Mouse (Mus musculus): Measurements from ENCODE around the gene Nhlrc2.

DNA sequence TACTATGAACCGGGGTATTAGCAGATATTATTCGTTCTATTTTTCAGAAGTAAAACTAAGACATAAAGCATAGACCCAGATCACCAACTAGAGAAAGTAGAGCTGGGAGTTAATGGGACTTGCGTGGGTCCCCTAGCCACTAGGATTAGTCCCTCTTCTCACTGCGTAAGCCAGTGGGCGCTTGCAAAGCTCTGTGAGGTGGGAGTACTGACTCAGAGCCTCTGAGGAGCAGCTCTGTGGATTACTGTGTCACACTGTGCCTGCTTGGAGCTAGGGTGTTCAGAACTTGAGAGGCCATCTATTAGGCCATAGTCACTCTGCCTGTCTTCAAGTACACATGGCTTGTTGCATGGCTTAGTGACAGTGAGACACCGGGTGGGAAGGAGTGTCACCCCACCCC is 25.1 kb downstream of the Nhlrc2 start:
- TF ChIP-seq CTCF (IDR thresholded peaks at IDR 0.05; ENCODE audit: low read depth) (no peak), EP300 (IDR thresholded peaks at IDR 0.05; ENCODE audit: low read depth) (no peak)

Data from liver, postnatal 0 days (tissue).